17 mouse cellular contexts compared by ENCODE assay signal in the genomic region with DNA sequence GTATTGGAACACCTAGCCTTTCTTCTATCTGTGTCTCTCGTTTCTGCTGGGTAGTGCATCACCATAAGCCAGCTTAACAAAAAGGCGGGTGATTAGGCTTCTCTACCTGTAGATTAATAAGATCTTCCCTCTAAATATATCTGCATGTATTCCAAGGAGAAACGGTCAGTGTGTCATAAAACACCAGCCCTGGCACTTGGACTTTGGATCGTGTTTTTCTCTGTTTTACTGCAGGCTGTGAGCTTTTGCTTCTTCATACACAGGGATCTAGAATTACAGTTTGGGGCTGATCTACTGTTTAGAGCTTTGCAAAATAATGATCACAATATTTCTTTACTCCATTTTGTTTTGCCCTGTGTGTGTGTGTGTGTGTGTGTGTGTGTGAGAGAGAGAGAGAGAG.
A peak's percentile ranks its signal among the peaks of the same experiment; 100 is the strongest.
DNase-seq lines count a peak whose midpoint lies in the region; ATAC-seq and TF ChIP-seq lines count a peak whose summit lies in the region.
"Had no signal": no experiment of that assay in that cellular context is flagged by ENCODE, and none has a peak within 500 bp of the region (broad histone marks: within the 10 kb centered on the region; RNA-seq: fewer than 3 reads in every experiment).

No protein-coding gene starts in this region.

- DNase-seq in kidney, adult 2 months, result peak; percentile 75
- DNase-seq in kidney, adult 11 months, result no peak
- no peak for DNase-seq in layer of hippocampus, adult 2 months (ENCODE audit: low spot score in 2 of 2)
- DNase-seq in layer of hippocampus, postnatal 10 days (ENCODE audit: low spot score in 2 of 2), result no peak
- no peak for DNase-seq in T-cell, adult 2 months (ENCODE audit: low spot score)
- DNase-seq: adrenal gland, postnatal 36 days; cerebellum, adult 9-10 months; lung, postnatal 10 days; spleen, adult 18-20 months had no signal

- no peaks in the 10 kb centered on the region for H3K36me3 ChIP-seq in kidney, adult 2 months (ENCODE audit: control insufficient read depth, insufficient read depth, low read length)
- H3K36me3 ChIP-seq in intestine, embryonic 15.5 days, result no peaks in the 10 kb centered on the region
- H3K36me3 ChIP-seq in myocyte (ENCODE audit: control insufficient read depth, insufficient read depth), result no peaks in the 10 kb centered on the region
- H3K36me3 ChIP-seq: embryonic facial prominence, embryonic 10.5 days; forebrain, embryonic 12.5 days; limb, embryonic 12.5 days; midbrain, embryonic 12.5 days had no signal

- peaks cover 85% of the 10 kb centered on the region for H3K79me2 ChIP-seq in myocyte (ENCODE audit: control insufficient read depth, insufficient read depth)

- peaks cover 88% of the 10 kb centered on the region for H3K4me1 ChIP-seq in kidney, adult 2 months (ENCODE audit: control insufficient read depth, insufficient read depth, low read length)
- H3K4me1 ChIP-seq in intestine, embryonic 15.5 days (replicated peaks), result peaks cover 44% of the 10 kb centered on the region

- H3K4me2 ChIP-seq in intestine, embryonic 15.5 days (replicated peaks), result no peak overlapping the region
- H3K4me2 ChIP-seq in myocyte (ENCODE audit: low read depth), result peak overlapping the region; percentile 41
- H3K4me2 ChIP-seq: forebrain, embryonic 12.5 days; hindbrain, embryonic 14.5 days had no signal

- H3K27ac ChIP-seq in kidney, adult 2 months (ENCODE audit: insufficient read depth, low read depth, low read length), result peak overlapping the region; percentile 84
- H3K27ac ChIP-seq in layer of hippocampus, adult 2 months, result peak overlapping the region; percentile 32; the same call in 1 of the 2 replicates
- peak overlapping the region; percentile 33; the same call in 1 of the 2 replicates for H3K27ac ChIP-seq in intestine, embryonic 15.5 days
- H3K27ac ChIP-seq: forebrain, embryonic 12.5 days; limb, embryonic 12.5 days had no signal

- no peak overlapping the region for H3K4me3 ChIP-seq in kidney, adult 2 months (ENCODE audit: insufficient read depth, low read depth, low read length)
- H3K4me3 ChIP-seq in layer of hippocampus, adult 2 months, result no peak overlapping the region
- H3K4me3 ChIP-seq in intestine, embryonic 15.5 days (replicated peaks), result no peak overlapping the region
- H3K4me3 ChIP-seq in myocyte, result no peak overlapping the region
- H3K4me3 ChIP-seq: embryonic facial prominence, embryonic 10.5 days; forebrain, embryonic 12.5 days; limb, embryonic 12.5 days; midbrain, embryonic 12.5 days had no signal

- TF ChIP-seq CTCF in kidney, adult 2 months (conservative IDR thresholded peaks at IDR 0.05; ENCODE audit: insufficient read depth, insufficient read length, low read depth, low read length), result no peak
- TF ChIP-seq CTCF in layer of hippocampus, adult 2 months (conservative IDR thresholded peaks at IDR 0.05), result no peak

- H3K27me3 ChIP-seq in kidney, adult 2 months (replicated peaks; ENCODE audit: control insufficient read depth, insufficient read depth, low read length), result no peaks in the 10 kb centered on the region
- H3K27me3 ChIP-seq in intestine, embryonic 15.5 days (replicated peaks), result no peaks in the 10 kb centered on the region
- no peaks in the 10 kb centered on the region for H3K27me3 ChIP-seq in myocyte (ENCODE audit: control insufficient read depth, insufficient read depth, insufficient read length)
- H3K27me3 ChIP-seq: limb, embryonic 12.5 days; midbrain, embryonic 12.5 days had no signal

- no peak overlapping the region for H3K9ac ChIP-seq in intestine, embryonic 15.5 days
- H3K9ac ChIP-seq: forebrain, embryonic 12.5 days; hindbrain, embryonic 14.5 days; limb, embryonic 12.5 days had no signal

- ATAC-seq in intestine, embryonic 15.5 days, result peak; percentile 61
- ATAC-seq: inflammation-experienced regulatory T-cells, adult 6 months had no signal

- H3ac ChIP-seq in myocyte (ENCODE audit: control insufficient read depth, insufficient read length), result no peak overlapping the region

- TF ChIP-seq POLR2A in kidney, adult 2 months (IDR thresholded peaks at IDR 0.05; ENCODE audit: low read depth, low read length), result no peak
- TF ChIP-seq POLR2A in myocyte (IDR thresholded peaks at IDR 0.05; ENCODE audit: insufficient read length, low read depth), result no peak

- no peaks in the 10 kb centered on the region for H3K9me3 ChIP-seq in intestine, embryonic 15.5 days
- H3K9me3 ChIP-seq: embryonic facial prominence, embryonic 10.5 days; forebrain, embryonic 12.5 days; limb, embryonic 12.5 days; midbrain, embryonic 12.5 days had no signal

- WGBS in kidney, adult 2 months, result 40% methylated on average over 4 of the region's 4 CpGs
- 53% methylated on average over 4 of the region's 4 CpGs for WGBS in intestine, embryonic 15.5 days

TF ChIP-seq in myocyte, 11 proteins besides CTCF, POLR2A, EP300 and RAD21:
- TF ChIP-seq POLR2AphosphoS2 (IDR thresholded peaks at IDR 0.05; ENCODE audit: insufficient read length, low read depth) (no peak), MYOG (IDR thresholded peaks at IDR 0.05; ENCODE audit: control insufficient read depth in 1 of 3, insufficient read depth in 1 of 3, insufficient read length in 2 of 3, low read depth in 2 of 3) (no peak), SRF (IDR thresholded peaks at IDR 0.05; ENCODE audit: control insufficient read depth, insufficient read length, low read depth) (no peak), MAX (IDR thresholded peaks at IDR 0.05; ENCODE audit: low read depth) (no peak), REST (IDR thresholded peaks at IDR 0.05; ENCODE audit: insufficient read depth, insufficient read length) (no peak), MYOD1 (IDR thresholded peaks at IDR 0.05; ENCODE audit: control insufficient read depth in 1 of 3, insufficient read length in 2 of 3, low read depth in 2 of 3) (no peak), TCF3 (IDR thresholded peaks at IDR 0.05; ENCODE audit: insufficient read length, low read depth) (no peak), CEBPB (IDR thresholded peaks at IDR 0.05; ENCODE audit: insufficient read depth, poor library complexity, severe bottlenecking) (no peak), USF1 (IDR thresholded peaks at IDR 0.05; ENCODE audit: low read depth) (no peak), TCF12 (IDR thresholded peaks at IDR 0.05; ENCODE audit: insufficient read depth, poor library complexity, severe bottlenecking) (no peak), E2F4 (IDR thresholded peaks at IDR 0.05; ENCODE audit: insufficient read depth) (no peak)

Comparison
In these comparisons a context has a peak if more than half of its experiments do, and no peak if none do; other contexts are left out.
1. H3K27ac ChIP-seq: peak in every context shown above with its lines; median percentile 84 in kidney, adult 2 months; 33 in intestine, embryonic 15.5 days; 32 in layer of hippocampus, adult 2 months.